Mouse (Mus musculus) cortical plate, adult 2 months (tissue): ENCODE measurements around the gene E130114P18Rik. TPM values are rescaled to one million over a fixed set of nuclear protein-coding genes. Genes with fewer than 3 reads are reported as not detected.

Experiments used
- H3K27ac ChIP-seq: fragments of 200-500 bp; 2 replicates; pipeline ENCODE4 v1.5.1; 2012; ENCODE audit warnings: low read length, control low read depth, inconsistent platforms; ENCODE audit not compliant: insufficient read depth
- H3K4me1 ChIP-seq: fragments of 200-500 bp; 2 replicates; pipeline ENCODE4 v1.6.1; 2011; ENCODE audit warnings: low read length; ENCODE audit not compliant: control insufficient read depth, insufficient read depth
- H3K4me3 ChIP-seq: fragments of 200-500 bp; 2 replicates; pipeline ENCODE4 v1.5.1; 2011; ENCODE audit warnings: mild to moderate bottlenecking, low read length, control low read depth; ENCODE audit not compliant: insufficient read depth
- CTCF ChIP-seq: fragments of 200-500 bp; IDR thresholded peaks from 2 replicates; pipeline ENCODE4 v1.5.1; 2011; ENCODE audit warnings: mild to moderate bottlenecking, control low read depth, low read length; ENCODE audit not compliant: insufficient read depth; ENCODE audit errors: extremely low read depth
- POLR2A ChIP-seq: fragments of 200-500 bp; IDR thresholded peaks from 2 replicates; pipeline ENCODE4 v1.6.1; 2011; ENCODE audit warnings: mild to moderate bottlenecking, low read length, control low read depth; ENCODE audit not compliant: insufficient read depth; ENCODE audit errors: extremely low read depth
- polyA plus RNA-seq: library from polyadenylated mRNA; depleted of rRNA; stranded (reverse); fragments of >200 nt; gene quantifications from 2 replicates; pipeline ENCODE4 v1.2.3, GENCODE M21; 2012

Gene E130114P18Rik
- polyA plus RNA-seq, 1 experiment: 12.7 TPM

- no peak overlapping the region for H3K27ac ChIP-seq
- TF ChIP-seq POLR2A (no peak), CTCF (no peak)
- no peaks in the 10 kb centered on the region for H3K4me1 ChIP-seq
- no peak overlapping the region for H3K4me3 ChIP-seq
These were observed 112.5 kb downstream of the E130114P18Rik start for GRCm38 (mm10) chr4:97665428-97665755.

DNA sequence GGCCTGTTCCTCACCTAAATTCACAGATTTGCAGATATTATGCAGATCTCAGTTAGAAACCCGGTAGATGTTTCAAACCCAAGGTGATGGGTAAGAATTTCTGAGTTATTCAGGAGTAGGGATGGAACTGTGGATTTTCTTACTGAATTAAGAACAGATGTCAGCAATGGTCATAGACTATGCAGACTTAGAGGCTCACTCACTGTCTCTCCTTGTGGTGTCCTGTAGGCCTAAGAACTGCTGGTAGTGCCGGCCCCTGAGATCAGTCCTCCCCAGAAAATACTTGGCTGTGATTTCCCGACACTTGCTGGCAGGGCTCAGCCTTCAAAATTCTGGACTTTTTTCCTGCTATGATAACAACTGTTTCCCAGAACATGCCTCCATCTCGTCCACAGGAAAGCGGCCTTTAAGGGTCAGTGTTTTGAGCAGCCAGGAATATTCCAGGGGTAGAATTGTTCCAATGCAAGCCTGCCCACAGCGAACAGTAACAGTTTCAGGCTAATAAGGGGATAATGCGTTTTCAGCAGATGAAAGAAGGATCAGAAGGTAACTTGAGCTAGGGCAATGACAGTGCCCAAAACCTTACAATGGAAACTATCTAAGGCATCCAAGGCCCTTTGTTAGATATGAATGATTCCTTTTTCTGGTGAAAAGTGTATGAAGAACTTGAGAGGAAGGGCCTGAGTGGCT, 113.0 kb downstream of the E130114P18Rik start:
- no peak overlapping the region for H3K4me3 ChIP-seq
- no peak overlapping the region for H3K27ac ChIP-seq
- H3K4me1 ChIP-seq: no peaks in the 10 kb centered on the region
- no peak for TF ChIP-seq CTCF
- TF ChIP-seq POLR2A: no peak

- Histone ChIP-seq H3K27ac (no peak overlapping the region), H3K4me3 (no peak overlapping the region), H3K4me1 (no peaks in the 10 kb centered on the region)
- TF ChIP-seq POLR2A: no peak
- TF ChIP-seq CTCF: no peak
These were observed 114.0 kb downstream of the E130114P18Rik start for GRCm38 (mm10) chr4:97663922-97664321.

- Histone ChIP-seq H3K27ac (no peak overlapping the region), H3K4me3 (no peak overlapping the region), H3K4me1 (no peaks in the 10 kb centered on the region)
- TF ChIP-seq CTCF (no peak), POLR2A (no peak)
These were observed 115.0 kb downstream of the E130114P18Rik start for GRCm38 (mm10) chr4:97662841-97663240.

- TF ChIP-seq POLR2A (no peak), CTCF (no peak)
- Histone ChIP-seq H3K27ac (no peak overlapping the region), H3K4me3 (no peak overlapping the region), H3K4me1 (no peaks in the 10 kb centered on the region)
These were observed 116.1 kb downstream of the E130114P18Rik start for GRCm38 (mm10) chr4:97661611-97662273.

DNA sequence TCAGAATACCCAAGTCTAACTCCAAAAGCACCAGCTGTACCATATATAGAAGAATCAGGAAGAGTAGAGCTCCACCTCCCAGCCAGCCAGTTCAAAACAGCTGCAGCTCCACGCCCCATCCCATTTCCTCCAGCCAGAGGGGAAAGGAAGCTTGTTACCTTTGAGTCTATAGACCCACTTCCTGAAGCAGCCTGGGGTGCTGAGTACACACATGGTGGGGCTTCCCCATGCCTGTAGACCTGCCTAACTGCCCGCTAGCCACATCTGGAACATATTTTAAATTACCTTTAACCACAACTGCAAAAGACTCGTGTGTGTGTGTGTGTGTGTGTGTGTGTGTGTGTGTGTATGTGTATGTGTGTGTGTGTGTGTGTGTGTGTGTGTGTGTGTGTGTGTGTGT, 120.3 kb downstream of the E130114P18Rik start:
- Histone ChIP-seq H3K4me3 (no peak overlapping the region), H3K4me1 (no peaks in the 10 kb centered on the region), H3K27ac (no peak overlapping the region)
- TF ChIP-seq POLR2A (no peak), CTCF (no peak)

- TF ChIP-seq CTCF (no peak), POLR2A (no peak)
- Histone ChIP-seq H3K4me3 (no peak overlapping the region), H3K27ac (no peak overlapping the region), H3K4me1 (no peaks in the 10 kb centered on the region; the same call in 1 of the 2 replicates)
These were observed 128.3 kb downstream of the E130114P18Rik start for GRCm38 (mm10) chr4:97649626-97650015.

DNA sequence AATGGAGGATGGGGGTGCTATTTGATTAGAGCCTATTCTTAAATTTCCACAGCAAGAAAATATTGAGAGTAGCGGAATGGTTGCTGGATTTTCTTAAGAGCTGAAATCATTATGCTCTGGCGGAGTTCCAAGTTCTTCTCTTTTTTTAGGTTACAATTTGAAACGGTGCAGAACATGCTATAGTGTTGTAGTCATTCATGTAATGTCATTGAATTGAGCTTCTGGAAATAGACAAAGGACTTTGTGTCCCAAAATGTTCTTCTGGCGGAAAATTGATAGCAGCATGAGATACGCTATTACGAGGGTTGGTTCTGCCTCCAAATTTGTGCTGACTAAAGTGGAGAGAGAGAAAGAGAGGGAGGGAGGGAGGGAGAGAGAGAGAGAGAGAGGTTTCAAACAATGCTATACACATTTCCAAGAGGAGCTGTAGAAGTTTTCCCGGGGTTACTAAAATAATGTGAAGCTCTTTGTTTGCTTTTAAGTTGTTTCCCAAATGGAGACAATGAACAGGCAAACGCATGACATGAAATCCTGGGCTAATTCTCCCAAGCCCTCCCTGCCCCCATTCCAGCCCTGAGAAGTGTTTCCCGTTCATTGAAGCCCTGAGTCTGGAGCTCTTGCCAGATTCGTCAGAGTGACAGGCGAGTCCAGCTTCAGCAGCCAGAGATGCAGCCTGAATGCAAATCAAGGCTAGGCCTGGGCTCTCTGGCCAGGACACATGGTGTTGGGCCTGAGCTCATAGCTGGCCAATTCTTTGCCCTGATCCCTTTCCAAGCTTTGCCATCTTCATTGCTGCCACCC, 128.9 kb downstream of the E130114P18Rik start:
- no peak for TF ChIP-seq POLR2A
- Histone ChIP-seq H3K27ac (no peak overlapping the region), H3K4me3 (no peak overlapping the region), H3K4me1 (no peaks in the 10 kb centered on the region; the same call in 1 of the 2 replicates)

DNA sequence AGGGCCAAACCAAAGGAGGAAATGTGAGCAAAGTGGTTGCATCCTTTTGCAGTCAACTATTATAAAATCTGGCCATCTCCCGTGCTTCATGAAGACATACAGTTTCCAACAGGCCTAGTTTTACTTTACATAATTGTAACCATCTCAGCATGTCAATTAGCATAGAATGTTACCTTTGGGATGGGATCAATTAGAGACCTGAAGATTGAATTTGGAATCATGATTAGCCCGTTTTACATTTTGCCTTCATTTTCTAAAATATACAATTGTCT, 129.5 kb downstream of the E130114P18Rik start:
- H3K27ac ChIP-seq: no peak overlapping the region

More for the DNA sequence above, 129.5 kb downstream of the E130114P18Rik start:
- Histone ChIP-seq H3K4me3 (no peak overlapping the region), H3K4me1 (no peaks in the 10 kb centered on the region; the same call in 1 of the 2 replicates)
- TF ChIP-seq CTCF (no peak), POLR2A (no peak)
